Mouse (Mus musculus) ES-E14 (cell line): ENCODE data around the gene Mast1.

ENCODE experiments used
- HCFC1 ChIP-seq: IDR thresholded peaks from 2 replicates; pipeline ENCODE4 v1.6.1; 2012; ENCODE audit warnings: low read length, inconsistent platforms, borderline replicate concordance; ENCODE audit not compliant: insufficient read depth
- MAFK ChIP-seq: IDR thresholded peaks from 2 replicates; pipeline ENCODE4 v1.6.1; 2014; ENCODE audit warnings: mild to moderate bottlenecking, low read depth, low read length, inconsistent platforms; ENCODE audit not compliant: insufficient read depth
- ZNF384 ChIP-seq: IDR thresholded peaks from 2 replicates; pipeline ENCODE4 v1.6.1; 2012; ENCODE audit warnings: low read depth, low read length, inconsistent platforms

DNA sequence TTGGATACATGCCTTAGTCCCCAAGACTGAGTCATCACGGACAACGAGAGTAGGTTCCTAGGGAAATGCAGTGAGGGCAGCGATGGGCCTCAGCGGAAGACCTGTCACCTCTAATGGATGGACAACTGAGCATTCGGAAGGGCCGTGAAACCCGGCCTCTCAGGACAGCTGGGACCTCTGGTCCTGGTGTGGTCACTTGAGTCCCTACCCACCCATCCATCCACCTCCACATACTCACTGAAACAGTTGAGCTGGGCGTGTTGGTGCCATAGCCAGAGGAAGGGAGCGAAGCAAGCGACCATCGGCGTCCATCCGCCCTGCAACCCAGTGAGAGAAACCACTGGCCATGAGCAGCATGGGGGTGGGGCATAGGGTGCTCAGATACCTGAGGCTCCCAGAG is 6.6 kb downstream of the Mast1 start:
- no peak for TF ChIP-seq MAFK
- TF ChIP-seq ZNF384 = no peak
- TF ChIP-seq HCFC1 = no peak
